Mouse (Mus musculus) brain, embryonic 14.5 days (tissue): ENCODE results near the gene Lactbl1. TPM values are rescaled to one million over a fixed set of nuclear protein-coding genes. Genes with fewer than 3 reads are reported as not detected.

Experiments
- DNase-seq: peaks from one replicate; pipeline ENCODE4 v3.0.0-alpha.2; 2011; ENCODE audit warnings: low read depth
- CTCF ChIP-seq: fragments of 200-500 bp; IDR thresholded peaks from 2 replicates; pipeline ENCODE4 v1.5.1; 2012; ENCODE audit warnings: inconsistent platforms, mild to moderate bottlenecking, moderate library complexity, borderline replicate concordance; ENCODE audit not compliant: insufficient read depth, insufficient read length; ENCODE audit errors: extremely low read depth
- POLR2A ChIP-seq: fragments of 200-500 bp; IDR thresholded peaks from 2 replicates; pipeline ENCODE4 v1.6.1; 2012; ENCODE audit warnings: mild to moderate bottlenecking, inconsistent platforms, borderline replicate concordance; ENCODE audit not compliant: poor library complexity, insufficient read depth, insufficient read length, severe bottlenecking; ENCODE audit errors: extremely low read depth
- polyA plus RNA-seq: library from polyadenylated mRNA; depleted of rRNA; stranded (reverse); fragments of >200 nt; gene quantifications from 2 replicates; pipeline ENCODE4 v1.2.3, GENCODE M21; 2012; rRNA removed

The Lactbl1 gene
- polyA plus RNA-seq = 0.06 and 0.08 TPM in 2 replicates

- DNase-seq = no peak
- no peak for TF ChIP-seq POLR2A
- no peak for TF ChIP-seq CTCF
These were observed at the start of gene Lactbl1 for GRCm38 (mm10) chr4:136622388-136622787. Gene Lactbl1 (plus strand): TSS chr4:136622621.

DNA sequence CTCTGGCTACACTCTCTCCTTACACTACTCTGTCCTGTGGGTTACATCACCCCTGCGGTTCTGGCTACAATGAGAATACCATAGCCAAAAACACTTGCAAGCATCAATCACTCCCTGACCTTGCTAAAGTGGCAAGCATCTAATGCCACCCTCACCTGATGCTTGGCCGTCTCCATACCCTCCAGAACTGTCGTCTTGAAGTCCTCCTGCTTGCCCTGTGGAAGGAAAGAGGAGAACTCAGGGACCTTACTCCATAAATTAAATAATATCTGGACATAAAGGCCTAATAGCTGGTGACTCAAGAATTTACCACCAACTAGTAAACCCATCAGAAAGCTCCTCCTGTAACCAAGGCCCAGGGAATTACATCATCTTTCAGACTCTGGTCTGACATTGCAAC is 40.5 kb upstream of the Lactbl1 start:
- no peak for DNase-seq
- no peak for TF ChIP-seq POLR2A
- TF ChIP-seq CTCF = no peak

- no peak for DNase-seq
These were observed 35.1 kb upstream of the Lactbl1 start for GRCm38 (mm10) chr4:136587221-136587827.

GRCm38 (mm10) chr4:136588003-136588402 is 34.4 kb upstream of the Lactbl1 start:
- no peak for TF ChIP-seq CTCF
- no peak for TF ChIP-seq POLR2A

More at GRCm38 (mm10) chr4:136587221-136587827, 35.1 kb upstream of the Lactbl1 start:
- TF ChIP-seq CTCF (no peak), POLR2A (no peak)

GRCm38 (mm10) chr4:136592111-136592510 is 30.3 kb upstream of the Lactbl1 start:
- DNase-seq = no peak
- TF ChIP-seq POLR2A = no peak
- no peak for TF ChIP-seq CTCF

More at GRCm38 (mm10) chr4:136588003-136588402, 34.4 kb upstream of the Lactbl1 start:
- no peak for DNase-seq

- DNase-seq = no peak
- no peak for TF ChIP-seq CTCF
- no peak for TF ChIP-seq POLR2A
These were observed 28.4 kb upstream of the Lactbl1 start for GRCm38 (mm10) chr4:136594006-136594405.

DNA sequence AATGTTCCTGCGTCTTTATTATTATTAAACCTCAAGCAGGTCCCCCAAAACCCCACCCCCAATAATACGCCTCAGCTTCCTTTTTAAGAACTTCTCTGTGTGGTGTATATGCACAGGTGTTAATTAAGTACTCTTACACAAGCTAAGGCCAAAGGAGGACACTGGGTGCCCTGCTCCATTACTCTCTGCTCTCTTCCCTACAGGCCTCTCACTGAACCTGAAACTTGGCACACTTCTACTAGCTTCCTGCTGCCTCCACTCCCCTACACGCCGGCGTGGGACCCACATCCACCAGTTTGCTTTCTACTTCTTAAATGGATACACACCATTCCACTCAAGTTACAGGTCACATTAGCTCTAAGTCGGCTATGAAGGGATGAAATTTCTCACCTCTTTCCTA is 27.2 kb upstream of the Lactbl1 start:
- DNase-seq = no peak
- TF ChIP-seq POLR2A = no peak
- no peak for TF ChIP-seq CTCF

GRCm38 (mm10) chr4:136598268-136598876 is 24.0 kb upstream of the Lactbl1 start:
- DNase-seq = no peak
- no peak for TF ChIP-seq POLR2A
- no peak for TF ChIP-seq CTCF

GRCm38 (mm10) chr4:136599869-136600268 is 22.6 kb upstream of the Lactbl1 start:
- DNase-seq = no peak

DNA sequence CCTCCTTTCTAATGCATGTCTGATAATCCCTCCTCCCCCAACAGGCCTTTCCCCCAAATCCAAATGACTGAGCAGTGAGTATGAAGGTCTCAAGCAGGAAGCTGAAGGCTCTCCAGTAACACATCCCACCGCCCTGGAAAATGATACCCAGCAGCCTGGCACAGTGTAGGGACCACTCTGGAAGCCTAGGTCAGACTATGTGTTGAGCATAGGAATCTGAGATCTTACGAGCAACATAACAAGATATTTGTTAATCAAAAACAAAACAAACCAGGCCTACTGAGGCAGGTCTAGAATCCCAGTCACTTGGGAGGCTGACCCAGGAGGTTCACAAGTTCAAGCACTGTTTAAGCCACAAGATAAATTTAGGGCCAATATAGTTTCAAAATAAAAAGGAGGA is 21.9 kb upstream of the Lactbl1 start:
- TF ChIP-seq CTCF = no peak
- TF ChIP-seq POLR2A = no peak
- no peak for DNase-seq

More at GRCm38 (mm10) chr4:136599869-136600268, 22.6 kb upstream of the Lactbl1 start:
- TF ChIP-seq CTCF (no peak), POLR2A (no peak)

- DNase-seq = peak; percentile 86
These were observed 20.9 kb upstream of the Lactbl1 start for GRCm38 (mm10) chr4:136601476-136601875.

More at GRCm38 (mm10) chr4:136601476-136601875, 20.9 kb upstream of the Lactbl1 start:
- TF ChIP-seq CTCF (no peak), POLR2A (no peak)
